8 mouse cellular contexts compared by ENCODE assay signal in genomic region chr13:67108821-67109206, GRCm38 (mm10). TPM values are rescaled to one million over a fixed set of nuclear protein-coding genes. Genes with fewer than 3 reads are reported as not detected.
DNase-seq lines count a peak whose midpoint lies in the region; ATAC-seq and TF ChIP-seq lines count a peak whose summit lies in the region.

No protein-coding gene starts in this region.

- intact Hi-C loops in gastrocnemius, postnatal 36 days (cut with DNase I): loop anchor here (2.0 kb wide), 1 partner anchor 48 kb away; the partner anchor contains the start of gene Zfp712

- 0 out of 2 replicates have a peak, but pooled peaks cover 3% of the 10 kb centered on the region for H3K9me3 ChIP-seq in hindbrain, embryonic 12.5 days (replicated peaks)
- H3K9me3 ChIP-seq in lung, postnatal 0 days (ENCODE audit: low read length): no peaks in the 10 kb centered on the region
- no peaks in the 10 kb centered on the region for H3K9me3 ChIP-seq in stomach, postnatal 0 days (ENCODE audit: control insufficient read depth, low read length)

- no peaks in the 10 kb centered on the region; the same call in 1 of the 2 replicates for H3K36me3 ChIP-seq in hindbrain, embryonic 12.5 days
- no peaks in the 10 kb centered on the region for H3K36me3 ChIP-seq in lung, postnatal 0 days (ENCODE audit: insufficient read depth, low read length)
- H3K36me3 ChIP-seq in stomach, postnatal 0 days (ENCODE audit: control insufficient read depth, insufficient read depth, low read length): no peaks in the 10 kb centered on the region

- TF ChIP-seq CTCF in lung, postnatal 0 days (IDR thresholded peaks at IDR 0.05): no peak; the same call in 1 of the 2 replicates
- TF ChIP-seq CTCF in stomach, postnatal 0 days (IDR thresholded peaks at IDR 0.05; ENCODE audit: low read depth): peak; percentile 44

- peak; percentile 10 for DNase-seq in gastrocnemius, postnatal 10 days
- DNase-seq in gastrocnemius, postnatal 36 days: no peak
- peak; percentile 27 to 45 for DNase-seq in spleen, adult 18-20 months
- no peak for DNase-seq in spleen, adult 12 weeks (ENCODE audit: low spot score)
- DNase-seq in lung, postnatal 0 days (ENCODE audit: low spot score): no peak
- DNase-seq in stomach, postnatal 0 days (ENCODE audit: low spot score): peak; percentile 65
- DNase-seq in cerebellum, postnatal 36 days: no peak

- peaks cover 6% of the 10 kb centered on the region for H3K4me1 ChIP-seq in hindbrain, embryonic 12.5 days
- peaks cover 3% of the 10 kb centered on the region; the same call in 1 of the 2 replicates for H3K4me1 ChIP-seq in lung, postnatal 0 days (ENCODE audit: insufficient read depth, low read depth, low read length)
- 0 out of 2 replicates have a peak, but pooled peaks cover 2% of the 10 kb centered on the region for H3K4me1 ChIP-seq in stomach, postnatal 0 days (replicated peaks; ENCODE audit: control insufficient read depth, insufficient read depth)

- TF ChIP-seq EP300 in lung, postnatal 0 days (IDR thresholded peaks at IDR 0.05): no peak
- no peak for TF ChIP-seq EP300 in stomach, postnatal 0 days (optimal IDR thresholded peaks at IDR 0.05)

- H3K9ac ChIP-seq in hindbrain, embryonic 12.5 days: no peak overlapping the region
- no peak overlapping the region for H3K9ac ChIP-seq in lung, postnatal 0 days (replicated peaks; ENCODE audit: low read depth)
- peak overlapping the region; percentile 1; the same call in 1 of the 2 replicates for H3K9ac ChIP-seq in stomach, postnatal 0 days (ENCODE audit: low read length)

- ATAC-seq in hindbrain, embryonic 12.5 days (ENCODE audit: low FRiP score): peak; percentile 57; the same call in 1 of the 2 replicates
- peak; percentile 61 for ATAC-seq in lung, postnatal 0 days
- peak; percentile 75 for ATAC-seq in stomach, postnatal 0 days (ENCODE audit: low FRiP score, low TSS enrichment)

- H3K4me2 ChIP-seq in hindbrain, embryonic 12.5 days (replicated peaks): peak overlapping the region; percentile 72
- peak overlapping the region; percentile 42 for H3K4me2 ChIP-seq in lung, postnatal 0 days (replicated peaks; ENCODE audit: low read depth, low read length)
- H3K4me2 ChIP-seq in stomach, postnatal 0 days (replicated peaks; ENCODE audit: low read depth): peak overlapping the region; percentile 43

- H3K27ac ChIP-seq in hindbrain, embryonic 12.5 days: peak overlapping the region; percentile 55; the same call in 1 of the 2 replicates
- H3K27ac ChIP-seq in lung, postnatal 0 days (ENCODE audit: low read length): no peak overlapping the region
- peak overlapping the region; percentile 36; the same call in 1 of the 2 replicates for H3K27ac ChIP-seq in stomach, postnatal 0 days (replicated peaks)

- peak overlapping the region; percentile 49 for H3K4me3 ChIP-seq in hindbrain, embryonic 12.5 days
- peak overlapping the region; percentile 75 for H3K4me3 ChIP-seq in lung, postnatal 0 days (ENCODE audit: low read depth, low read length)
- H3K4me3 ChIP-seq in stomach, postnatal 0 days (ENCODE audit: low read depth, low read length): peak overlapping the region; percentile 71

- WGBS in hindbrain, embryonic 12.5 days: 6% methylated on average over 9 of the region's 9 CpGs
- 5% methylated on average over 9 of the region's 9 CpGs for WGBS in lung, postnatal 0 days
- 3% methylated on average over 9 of the region's 9 CpGs for WGBS in stomach, postnatal 0 days

- H3K27me3 ChIP-seq in hindbrain, embryonic 12.5 days: no peaks in the 10 kb centered on the region
- no peaks in the 10 kb centered on the region for H3K27me3 ChIP-seq in lung, postnatal 0 days (replicated peaks; ENCODE audit: insufficient read depth, low read length)
- H3K27me3 ChIP-seq in stomach, postnatal 0 days (ENCODE audit: control insufficient read depth, insufficient read depth, low read length): no peaks in the 10 kb centered on the region

RNA-seq across cellular contexts. Expression of gene Gm28557, which starts 0.4 kb away (rescaled TPM):
- total RNA-seq in gastrocnemius, postnatal 10 days (2021): 1 to 10 TPM; 1.1 to 2.1 TPM
- total RNA-seq in gastrocnemius, postnatal 36 days (2021): 1 to 10 TPM; 1.1 to 2.0 TPM
- polyA plus RNA-seq in hindbrain, embryonic 12.5 days (2016; fragmentation: Nextera tagmentation; extraction: Ambion mirVana): 2.2 TPM in 2 replicates
- 2.5 and 2.7 TPM in 2 replicates for polyA plus RNA-seq in lung, postnatal 0 days (2015; fragmentation: Nextera tagmentation; extraction: Ambion mirVana)
- 1.1 and 1.3 TPM in 2 replicates for polyA plus RNA-seq in stomach, postnatal 0 days (2015; fragmentation: Nextera tagmentation; extraction: Ambion mirVana)

RNA-seq across cellular contexts. Expression of gene Rslcan18, which starts 7.2 kb away (rescaled TPM):
- under 1 TPM; 0.38 to 0.56 TPM for total RNA-seq in gastrocnemius, postnatal 10 days (2021)
- total RNA-seq in gastrocnemius, postnatal 36 days (2021): under 1 TPM; 0.43 to 0.54 TPM
- polyA plus RNA-seq in hindbrain, embryonic 12.5 days (2016; fragmentation: Nextera tagmentation; extraction: Ambion mirVana): 0.15 TPM in 1 of 2 replicates, not detected in the other
- 0.11 TPM in 1 of 2 replicates, not detected in the other for polyA plus RNA-seq in lung, postnatal 0 days (2015; fragmentation: Nextera tagmentation; extraction: Ambion mirVana)
- 0.06 and 0.10 TPM in 2 replicates for polyA plus RNA-seq in stomach, postnatal 0 days (2015; fragmentation: Nextera tagmentation; extraction: Ambion mirVana)

RNA-seq across cellular contexts. Expression of gene Zfp708, which starts 11.0 kb away (rescaled TPM):
- total RNA-seq in gastrocnemius, postnatal 10 days (2021): 1 to 10 TPM; 1.5 to 1.6 TPM
- total RNA-seq in gastrocnemius, postnatal 36 days (2021): 1 to 10 TPM in 1 of 2 experiments, under 1 TPM in 1; 0.61 to 1.8 TPM
- polyA plus RNA-seq in hindbrain, embryonic 12.5 days (2016; fragmentation: Nextera tagmentation; extraction: Ambion mirVana): 7.8 and 8.3 TPM in 2 replicates
- 2.3 and 3.0 TPM in 2 replicates for polyA plus RNA-seq in lung, postnatal 0 days (2015; fragmentation: Nextera tagmentation; extraction: Ambion mirVana)
- polyA plus RNA-seq in stomach, postnatal 0 days (2015; fragmentation: Nextera tagmentation; extraction: Ambion mirVana): 1.8 and 2.3 TPM in 2 replicates

RNA-seq across cellular contexts. Expression of gene Zfp759, which starts 12.6 kb away (rescaled TPM):
- 1 to 10 TPM; 3.6 TPM for total RNA-seq in gastrocnemius, postnatal 10 days (2021)
- total RNA-seq in gastrocnemius, postnatal 36 days (2021): 1 to 10 TPM; 2.7 to 4.3 TPM
- polyA plus RNA-seq in hindbrain, embryonic 12.5 days (2016; fragmentation: Nextera tagmentation; extraction: Ambion mirVana): 2.4 and 3.4 TPM in 2 replicates
- 1.1 TPM in 2 replicates for polyA plus RNA-seq in lung, postnatal 0 days (2015; fragmentation: Nextera tagmentation; extraction: Ambion mirVana)
- 0.65 and 0.76 TPM in 2 replicates for polyA plus RNA-seq in stomach, postnatal 0 days (2015; fragmentation: Nextera tagmentation; extraction: Ambion mirVana)

RNA-seq across cellular contexts. Expression of gene Zfp712, which starts 47.8 kb away (rescaled TPM):
- total RNA-seq in gastrocnemius, postnatal 10 days (2021): 1 to 10 TPM in 1 of 2 experiments, under 1 TPM in 1; 0.92 to 1.5 TPM
- total RNA-seq in gastrocnemius, postnatal 36 days (2021): under 1 TPM; 0.59 to 0.81 TPM
- 5.5 and 6.2 TPM in 2 replicates for polyA plus RNA-seq in hindbrain, embryonic 12.5 days (2016; fragmentation: Nextera tagmentation; extraction: Ambion mirVana)
- polyA plus RNA-seq in lung, postnatal 0 days (2015; fragmentation: Nextera tagmentation; extraction: Ambion mirVana): 2.3 and 2.7 TPM in 2 replicates
- polyA plus RNA-seq in stomach, postnatal 0 days (2015; fragmentation: Nextera tagmentation; extraction: Ambion mirVana): 1.1 and 1.2 TPM in 2 replicates

Comparison
In these comparisons a context has a peak if more than half of its experiments do, and no peak if none do; other contexts are left out.
1. DNase-seq: peak in gastrocnemius, postnatal 10 days (single experiment), spleen, adult 18-20 months (2 of 2) and stomach, postnatal 0 days (single experiment); none in gastrocnemius, postnatal 36 days (0 of 2), spleen, adult 12 weeks (single experiment), lung, postnatal 0 days (single experiment) and cerebellum, postnatal 36 days (0 of 2).
2. Peak in every context shown above with its lines, with median percentiles within 50 percentile points of each other: ATAC-seq, H3K4me2 ChIP-seq and H3K4me3 ChIP-seq.